Mouse (Mus musculus): ENCODE results near the gene Rap1gds1.

Rap1gds1 gene

GRCm38 (mm10) chr3:138881725-138882347, 193.2 kb downstream of the Rap1gds1 start:
- DNase-seq (ENCODE audit: low read depth in 1 of 2, low spot score in 2 of 2) = no peak

GRCm38 (mm10) chr3:138880999-138881724, 193.8 kb downstream of the Rap1gds1 start:
- no peak for DNase-seq (ENCODE audit: low read depth in 1 of 2, low spot score in 2 of 2)

GRCm38 (mm10) chr3:138877741-138878140, 197.3 kb downstream of the Rap1gds1 start:
- DNase-seq (ENCODE audit: low read depth in 1 of 2, low spot score in 2 of 2) = no peak

GRCm38 (mm10) chr3:138876931-138877361, 198.1 kb downstream of the Rap1gds1 start:
- DNase-seq (ENCODE audit: low read depth in 1 of 2, low spot score in 2 of 2) = no peak

GRCm38 (mm10) chr3:138876418-138876817, 198.6 kb downstream of the Rap1gds1 start:
- no peak for DNase-seq (ENCODE audit: low read depth in 1 of 2, low spot score in 2 of 2)

GRCm38 (mm10) chr3:138875936-138876335, 199.1 kb downstream of the Rap1gds1 start:
- no peak for DNase-seq (ENCODE audit: low read depth in 1 of 2, low spot score in 2 of 2)
